Mouse (Mus musculus): ENCODE results near the gene Rara.
"Not testable (repeated sequence)": the region's sequence is repeated elsewhere in the genome, so short reads cannot be mapped to it uniquely, and the experiment has no call there.

Rara gene

DNA sequence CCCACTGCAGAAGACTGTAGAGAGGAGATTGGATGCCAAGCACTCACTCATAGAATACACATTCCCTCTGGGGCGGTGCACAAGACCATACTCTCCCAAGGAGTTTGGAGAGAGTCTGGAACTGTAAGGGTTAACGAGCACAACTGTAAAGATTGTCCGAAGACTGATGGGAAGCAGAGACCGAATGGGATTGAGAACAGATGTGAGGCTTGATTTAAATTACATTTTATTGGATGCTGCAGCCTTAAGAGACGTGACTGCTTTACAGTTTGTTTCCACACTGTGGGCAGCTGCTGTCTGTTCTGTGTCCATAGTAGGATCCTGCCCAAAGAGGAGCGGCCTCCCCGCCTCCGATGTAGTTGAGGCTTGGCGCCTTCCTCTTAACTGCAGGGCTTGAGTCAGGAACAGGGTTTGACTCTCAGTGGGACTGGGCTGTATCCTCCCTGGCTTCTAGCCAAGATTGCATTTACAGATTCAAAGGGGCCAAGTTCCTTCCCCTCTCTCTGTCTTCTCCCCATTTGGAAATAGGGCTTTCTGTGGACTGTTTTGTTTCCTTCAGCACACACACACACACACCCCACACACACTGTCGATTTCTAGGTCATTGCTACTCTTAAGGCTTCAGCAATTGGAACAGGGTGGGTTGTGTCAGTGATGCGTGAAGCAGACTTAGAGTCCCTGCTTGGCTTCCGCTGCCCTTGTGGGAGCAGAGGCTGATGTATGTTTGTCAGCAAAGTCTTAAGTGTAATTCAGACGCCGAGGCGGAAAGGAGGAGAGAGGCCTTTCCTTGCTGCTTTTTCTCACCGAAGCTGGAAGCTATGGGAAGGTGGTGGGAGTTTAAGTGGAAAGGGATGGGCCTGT is 4.5 kb upstream of the Rara start:
- not testable (repeated sequence) for DNase-seq

DNA sequence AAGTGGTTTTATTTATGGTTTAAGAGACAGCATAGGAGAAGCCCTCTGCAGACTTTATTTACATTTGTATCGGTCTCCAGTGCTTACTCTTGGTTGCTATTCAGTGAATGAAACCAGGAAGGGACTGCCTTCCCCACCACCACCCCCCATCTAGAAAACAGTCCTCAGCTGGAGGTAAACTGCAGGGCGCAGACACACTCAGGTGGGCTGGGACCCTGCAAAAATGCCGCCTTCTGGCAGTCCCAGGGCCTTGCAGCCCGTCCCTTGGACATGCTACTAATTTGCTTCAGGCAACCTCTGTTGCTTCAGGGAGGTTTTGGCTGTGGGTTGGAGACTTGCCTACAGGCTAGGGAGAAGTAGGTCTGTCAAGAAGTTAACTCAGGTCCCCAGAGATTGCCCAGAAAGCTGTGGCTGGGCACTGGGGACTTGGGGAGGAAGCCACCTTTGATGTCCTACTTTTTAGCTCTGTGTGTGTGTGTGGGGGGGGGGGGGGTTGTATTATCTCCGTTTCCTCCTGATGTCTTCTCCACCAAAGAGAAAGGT is 2.9 kb upstream of the Rara start:
- DNase-seq = no peak

DNA sequence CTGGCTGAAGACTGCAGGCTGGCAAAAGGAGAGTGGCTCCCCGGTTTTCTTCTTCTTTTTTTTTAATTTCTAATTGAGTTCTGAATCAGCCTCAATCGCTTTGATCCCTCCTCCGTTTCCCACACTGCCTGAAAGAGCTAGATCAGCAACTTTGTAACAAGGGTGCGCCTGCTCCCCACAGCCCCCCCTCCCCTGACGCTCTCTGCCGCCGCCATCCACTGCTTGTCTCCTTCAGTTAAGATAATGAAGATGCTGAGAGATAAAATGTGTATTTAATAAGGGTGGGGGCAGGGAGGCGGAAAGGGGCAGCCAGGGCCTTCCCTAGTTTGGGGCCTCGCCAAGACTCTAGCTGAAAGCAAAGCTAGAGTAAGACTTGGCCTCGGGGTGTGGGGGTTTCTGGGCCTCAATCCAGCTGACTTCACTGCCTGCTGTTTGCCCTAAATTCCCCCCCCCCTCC is 2.3 kb upstream of the Rara start:
- no peak for DNase-seq

DNA sequence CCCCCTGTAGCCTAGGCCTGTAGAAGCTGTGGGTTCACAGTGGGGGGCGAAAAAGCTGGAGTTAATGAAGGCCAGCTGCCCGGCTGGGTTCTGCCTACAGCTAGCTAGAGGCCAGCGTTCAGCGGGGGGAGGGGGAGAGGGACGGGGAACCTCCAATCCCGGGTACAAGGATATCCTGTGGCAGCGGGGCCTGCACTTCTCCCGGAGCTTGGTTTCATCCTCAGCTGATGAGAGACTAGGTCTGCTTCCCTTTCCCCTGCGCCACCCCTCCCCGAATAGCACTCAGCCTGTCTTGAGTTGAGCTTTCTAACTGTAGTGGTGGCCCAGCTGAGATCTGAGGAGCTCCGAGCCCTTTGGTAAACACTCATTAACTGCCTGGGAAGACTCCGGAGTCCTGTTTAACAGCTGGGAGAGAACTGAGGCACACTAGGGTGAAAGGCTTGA is 1.7 kb upstream of the Rara start:
- DNase-seq = no peak

DNA sequence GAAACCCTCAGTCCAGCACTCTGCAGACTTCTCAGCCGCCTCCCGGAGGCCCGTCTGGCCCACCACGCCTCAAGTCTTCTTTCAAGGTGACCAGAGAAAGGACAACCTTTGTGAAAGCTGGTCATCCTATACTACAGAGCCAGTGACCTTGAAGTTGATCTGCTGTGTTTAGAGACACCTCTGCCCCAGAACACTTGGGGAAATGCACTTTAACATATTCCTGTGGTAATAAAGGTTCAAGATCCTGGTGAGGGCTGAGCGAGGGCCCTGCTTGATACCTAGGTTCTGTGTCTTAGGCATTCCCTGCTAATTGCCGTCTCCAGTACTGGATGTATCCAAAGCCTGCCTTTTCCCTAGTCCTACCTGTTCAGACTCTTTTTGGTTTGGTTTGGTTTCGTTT is 1.1 kb upstream of the Rara start:
- DNase-seq = no peak

DNA sequence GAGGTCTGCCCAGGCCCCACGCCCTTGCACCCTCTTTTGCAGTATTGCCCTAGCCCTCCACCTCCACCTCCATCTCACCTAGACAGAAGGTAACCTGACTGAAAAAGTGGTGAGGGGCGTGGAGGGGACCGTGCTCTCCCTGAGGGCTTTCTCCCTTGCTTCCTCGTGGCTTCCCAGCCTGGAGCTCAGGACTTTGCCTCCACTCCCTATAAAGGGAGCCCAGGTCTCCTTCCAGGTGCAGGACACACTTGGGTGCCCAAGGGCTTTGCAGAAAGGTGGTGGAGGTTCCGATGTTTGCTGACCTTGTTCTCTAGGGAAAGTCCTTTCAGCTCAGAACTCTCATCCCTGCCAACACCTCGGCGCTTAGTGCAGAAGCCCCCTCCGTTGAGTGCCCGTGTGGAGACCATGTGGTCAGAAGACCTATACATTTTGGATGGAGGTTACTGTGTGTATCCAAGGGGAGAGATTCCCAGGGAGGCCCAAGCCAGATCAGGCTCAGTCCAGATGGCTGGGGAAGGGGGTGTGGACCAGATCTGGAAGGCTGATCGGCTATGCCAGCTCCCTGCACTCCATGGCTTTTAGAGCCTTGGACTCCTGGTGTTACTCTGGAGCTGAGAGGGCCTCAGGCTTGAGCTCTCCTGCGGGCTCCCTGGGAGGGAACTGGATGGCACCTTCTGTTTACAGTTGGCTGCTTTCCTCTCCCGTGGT is 722 bp downstream of the Rara start:
- no peak for DNase-seq

DNA sequence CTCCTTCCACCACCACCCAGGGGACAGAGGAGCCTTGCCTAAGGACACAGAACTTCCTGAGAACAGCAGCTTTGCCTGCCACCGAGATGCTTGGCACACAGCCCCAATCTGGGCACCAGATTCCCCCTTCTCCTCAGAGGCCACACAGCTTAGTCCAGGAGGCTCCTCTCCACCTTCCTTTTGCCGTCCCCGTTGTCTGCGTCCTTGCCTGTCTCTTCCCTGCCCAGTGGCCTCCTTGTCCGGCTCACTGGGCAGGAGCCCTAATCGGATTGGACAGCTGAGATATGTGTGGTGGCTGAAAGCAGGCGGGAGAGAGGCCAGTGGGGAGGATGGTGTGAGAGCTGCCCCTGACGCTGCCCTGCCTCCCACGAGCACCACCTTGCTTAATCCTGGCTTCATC is 1.9 kb downstream of the Rara start:
- DNase-seq = no peak

DNA sequence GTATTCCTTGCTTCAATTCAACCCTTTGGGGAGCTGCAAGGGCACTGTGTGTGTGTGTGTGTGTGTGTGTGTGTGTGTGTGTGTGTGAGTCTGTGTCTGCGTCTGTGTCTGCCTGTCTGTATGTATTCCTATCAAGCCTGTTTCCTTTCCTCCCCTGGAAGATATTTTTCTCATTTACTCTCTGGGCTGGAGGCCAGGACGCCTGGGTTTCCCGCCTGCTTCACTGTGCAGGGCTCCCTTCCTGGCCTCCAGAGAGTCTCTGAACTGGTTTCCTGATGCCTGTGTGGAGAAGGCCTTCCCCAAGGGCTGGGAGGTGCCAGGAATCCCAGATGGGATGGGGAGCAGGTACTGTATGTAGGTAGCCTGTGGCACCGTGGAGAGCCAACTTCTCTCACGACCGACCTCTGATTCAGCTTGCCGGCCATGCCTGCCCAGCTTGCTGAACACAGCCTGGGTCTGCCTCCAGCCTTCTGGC is 2.5 kb downstream of the Rara start:
- no peak for DNase-seq

DNA sequence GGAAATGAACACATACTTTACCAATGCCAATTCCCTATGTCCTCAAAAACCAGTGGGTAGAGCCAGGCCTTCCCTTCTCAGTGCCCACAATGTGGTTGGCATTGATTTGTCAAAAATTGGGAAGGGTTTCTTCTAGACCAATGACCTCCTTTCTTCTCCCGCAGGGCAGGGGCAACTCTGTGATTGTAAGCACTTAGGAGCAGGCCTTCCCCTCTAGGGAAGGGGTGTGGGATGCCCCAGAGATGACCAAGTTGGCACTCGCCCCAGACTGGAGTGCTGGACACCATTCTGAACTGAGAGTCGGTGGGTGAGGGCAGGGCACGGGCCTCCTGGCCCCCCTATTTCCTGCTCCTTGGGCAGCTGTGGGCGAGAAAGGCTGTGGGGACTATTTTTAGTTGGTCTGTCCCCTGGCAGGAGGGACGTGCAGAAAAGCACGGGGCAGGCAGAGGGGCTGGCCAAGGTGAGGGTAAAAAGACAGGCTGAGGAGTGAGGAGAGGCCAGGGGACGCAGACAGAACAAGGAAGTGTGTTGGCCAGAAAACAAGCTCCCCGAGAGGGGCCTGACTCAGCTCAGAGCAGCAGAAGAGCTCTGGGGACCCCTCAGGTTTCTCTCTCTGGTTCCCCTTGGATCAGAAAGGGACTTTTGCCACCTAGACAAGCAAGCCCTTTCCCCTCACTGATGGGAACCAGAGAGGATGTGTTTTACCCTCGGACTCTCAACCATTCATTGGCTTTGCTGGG is 3.3 kb downstream of the Rara start:
- DNase-seq = no peak

DNA sequence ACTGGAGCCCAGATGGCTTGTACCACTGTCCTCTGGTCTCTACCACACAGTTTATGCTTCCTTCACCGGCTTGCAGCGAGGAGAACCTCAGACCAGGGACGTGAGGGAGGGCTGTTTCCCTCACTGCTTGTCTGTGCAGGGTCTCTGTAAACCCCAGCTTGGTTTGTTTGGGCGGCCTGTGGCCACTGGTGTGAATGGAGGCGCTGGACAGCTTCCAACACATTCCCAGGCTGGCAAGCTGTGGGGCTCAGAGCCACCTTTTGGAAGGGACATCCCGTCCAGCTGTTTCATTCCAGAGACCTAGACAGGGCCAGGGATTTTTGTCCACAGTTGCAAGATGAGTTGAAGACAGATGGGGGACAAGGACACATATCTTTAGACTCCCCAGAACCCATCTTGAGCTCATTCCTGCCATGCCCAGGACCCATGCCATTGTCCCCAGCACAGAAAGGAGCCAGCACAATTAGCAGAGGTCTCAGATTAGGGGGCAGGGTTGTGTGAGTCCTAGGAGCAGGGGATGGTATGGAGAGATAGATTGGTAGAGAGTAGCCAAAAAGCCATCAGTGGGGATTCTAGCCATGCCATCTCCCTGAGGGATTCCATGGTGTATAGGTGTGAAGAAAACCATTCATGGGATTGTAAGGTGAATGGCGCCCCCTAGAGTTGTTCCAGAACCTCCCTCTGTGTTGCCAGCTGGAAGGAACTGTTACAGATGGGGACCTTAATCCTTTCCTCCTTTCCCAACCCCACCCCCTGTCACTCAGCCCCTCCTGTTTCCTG is 4.1 kb downstream of the Rara start:
- no peak for DNase-seq

DNA sequence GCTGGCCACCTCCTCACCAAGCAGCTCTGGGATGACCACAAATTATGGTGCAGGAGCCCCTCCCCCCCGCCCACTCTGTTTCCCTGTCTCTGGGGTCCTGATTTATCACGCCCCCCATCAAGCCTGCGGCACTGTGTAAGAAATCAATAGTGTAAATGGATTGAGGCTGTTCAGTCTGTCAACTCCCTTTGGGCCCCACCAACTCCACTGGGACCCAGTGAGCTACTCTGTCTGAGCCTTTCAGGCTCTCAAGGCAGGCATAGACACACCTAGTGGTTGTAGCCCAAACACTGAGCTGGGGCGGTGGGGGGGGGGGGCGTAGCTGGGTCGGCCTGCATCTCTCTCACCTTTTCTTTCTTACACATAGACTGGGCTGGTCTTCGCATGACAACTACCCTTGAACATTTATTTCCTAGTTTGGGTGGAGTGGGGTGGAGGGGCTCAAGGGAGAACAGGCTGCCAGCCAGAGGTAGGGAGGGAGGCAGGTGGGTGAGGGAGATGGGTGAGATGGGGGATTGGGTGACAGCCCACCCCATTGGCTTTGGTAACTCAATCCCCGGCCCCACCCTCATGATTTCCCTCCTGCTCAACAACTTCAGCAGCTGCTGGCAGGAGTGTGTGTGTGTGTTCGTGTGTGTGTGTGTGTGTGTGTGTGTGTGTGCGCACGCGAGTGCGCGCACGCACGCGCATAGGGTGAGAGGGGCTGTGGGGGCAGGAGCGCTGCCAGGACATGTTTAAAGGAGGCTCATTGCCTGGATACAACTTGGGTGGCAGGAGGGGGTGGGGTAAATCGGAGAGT is 4.9 kb downstream of the Rara start:
- no peak for DNase-seq

DNA sequence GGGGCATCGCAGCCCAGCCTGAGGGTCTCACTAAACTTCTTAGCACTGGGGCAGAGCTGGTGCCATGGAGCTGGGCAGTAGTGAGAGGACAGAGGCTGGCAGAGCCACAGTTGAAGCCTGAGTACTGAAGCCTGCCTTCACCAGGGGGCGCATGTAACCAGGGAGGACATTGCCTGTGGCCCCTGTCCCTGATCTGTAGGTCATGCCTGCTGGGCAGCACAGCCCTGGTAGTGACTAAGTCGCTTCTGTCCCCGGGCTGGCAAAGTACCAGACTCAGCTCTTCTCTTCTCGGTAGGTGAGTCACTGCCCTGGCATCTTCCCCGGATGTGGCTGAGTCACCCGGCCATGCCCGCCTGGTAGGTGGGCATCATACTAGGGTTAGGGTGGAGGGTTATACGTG is 5.5 kb downstream of the Rara start:
- DNase-seq = peak; percentile 70

DNA sequence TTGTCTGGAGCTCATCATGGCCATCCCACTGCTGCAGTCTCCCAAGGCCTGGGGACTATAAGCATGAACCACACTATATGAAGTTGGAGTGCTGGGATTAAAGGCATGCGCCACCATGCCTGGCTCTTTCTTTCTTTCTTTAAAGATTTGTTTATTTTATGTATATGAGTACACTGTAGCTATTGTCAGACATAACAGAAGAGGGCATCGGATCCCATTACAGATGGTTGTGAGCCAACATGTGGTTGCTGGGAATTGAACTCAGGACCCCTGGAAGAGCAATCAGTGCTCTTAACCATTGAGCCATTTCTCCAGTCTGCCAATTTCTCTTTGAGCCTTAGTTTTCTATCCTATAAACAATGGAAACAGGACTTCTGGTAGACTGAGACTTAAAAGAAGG is 6.2 kb downstream of the Rara start:
- DNase-seq = not testable (repeated sequence)

DNA sequence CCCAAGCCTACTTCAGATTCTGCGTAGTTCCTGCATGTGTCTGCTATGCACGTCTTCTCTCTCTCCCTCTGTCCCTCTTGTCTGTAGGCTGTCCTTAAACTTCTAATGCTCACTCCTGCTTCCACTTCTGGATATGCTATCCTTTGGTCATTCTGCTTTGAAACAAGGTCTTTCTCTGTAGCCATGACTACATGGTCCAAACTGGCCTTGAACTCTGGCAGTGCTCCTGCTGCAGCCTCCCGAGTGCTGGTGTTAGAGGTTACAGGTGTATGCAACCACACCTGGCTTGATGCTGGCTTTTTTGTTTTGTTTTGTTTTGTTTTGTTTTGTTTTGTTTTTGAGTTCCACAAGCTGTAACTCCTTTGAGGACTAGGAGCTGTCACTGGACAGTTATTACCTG is 6.7 kb downstream of the Rara start:
- no peak for DNase-seq

DNA sequence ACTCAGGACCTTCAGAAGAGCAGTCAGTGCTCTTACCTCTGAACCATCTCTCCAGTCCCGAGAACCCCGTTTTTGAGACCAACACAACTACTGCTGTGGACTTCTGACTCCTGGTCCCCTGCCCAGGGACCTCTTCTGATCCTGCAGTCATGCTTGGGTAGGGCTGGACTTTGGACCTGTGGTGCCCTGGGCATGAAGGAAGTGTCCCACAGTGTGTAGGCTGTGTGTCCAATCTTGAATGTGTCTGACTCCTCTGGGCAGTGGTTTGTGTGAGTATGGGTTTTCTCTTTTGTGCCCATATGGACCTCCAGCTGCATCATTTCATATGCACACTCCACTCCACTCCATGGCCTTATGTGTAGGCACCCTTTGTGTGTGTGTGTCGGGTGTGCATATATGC is 7.5 kb downstream of the Rara start:
- DNase-seq = no peak

DNA sequence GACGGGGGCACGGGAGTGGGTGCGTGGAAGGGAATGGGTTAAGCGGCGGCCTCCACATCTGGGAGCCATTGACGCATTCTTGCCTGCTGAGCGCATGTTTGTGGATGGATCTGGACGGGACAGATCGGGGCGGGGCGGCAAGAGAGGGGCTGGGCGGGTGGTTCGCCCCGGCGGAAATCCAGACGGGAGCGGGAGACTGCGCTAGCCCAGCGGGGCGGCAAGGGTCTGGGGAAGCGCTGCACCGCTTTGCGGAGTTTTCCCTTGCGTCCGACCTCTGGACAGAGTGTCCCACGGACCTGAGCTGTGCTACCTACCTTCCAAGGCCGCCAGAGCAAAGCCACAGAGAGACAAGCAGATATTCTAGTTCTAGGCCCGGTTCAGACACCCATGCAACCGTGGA is 8.6 kb downstream of the Rara start:
- no peak for DNase-seq

DNA sequence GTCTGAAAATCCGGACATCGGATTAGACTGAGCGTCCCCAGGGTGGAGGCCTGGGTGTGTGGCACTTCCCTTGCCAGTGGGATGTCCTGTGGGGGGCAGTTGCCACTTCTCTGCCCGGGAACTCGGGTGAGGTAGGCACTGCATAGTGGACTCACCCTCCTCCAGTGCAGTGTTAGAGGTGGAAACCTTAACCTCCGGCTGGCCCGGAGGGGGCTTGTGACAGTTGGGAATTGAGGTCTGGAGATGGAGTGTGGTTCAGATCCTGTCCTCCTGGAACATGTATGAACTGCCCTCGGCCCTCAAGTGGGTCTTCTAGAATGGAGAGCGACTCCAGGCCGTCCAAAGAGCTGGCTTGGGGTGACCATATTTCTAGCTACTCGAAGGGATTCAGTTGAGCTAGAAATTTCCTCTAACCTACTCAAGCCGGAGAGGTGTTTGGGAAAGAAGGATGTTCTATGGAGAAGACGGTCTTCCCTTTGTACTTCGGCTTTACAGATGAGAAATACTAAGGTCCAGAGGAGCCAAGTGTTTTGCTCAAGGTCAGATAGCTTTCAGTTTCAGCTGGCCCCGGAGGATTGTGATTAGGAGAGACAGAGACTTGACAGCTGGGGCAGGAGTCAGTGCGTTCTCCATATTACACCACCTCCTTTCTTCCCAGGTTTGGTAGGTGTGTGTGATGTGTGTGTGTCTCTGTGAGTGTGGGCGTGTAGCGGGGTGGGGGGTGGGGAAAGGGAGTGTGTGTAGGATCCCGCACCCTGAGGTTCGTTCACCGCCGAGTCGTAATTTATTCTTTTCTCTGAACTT is 9.2 kb downstream of the Rara start:
- DNase-seq = no peak

DNA sequence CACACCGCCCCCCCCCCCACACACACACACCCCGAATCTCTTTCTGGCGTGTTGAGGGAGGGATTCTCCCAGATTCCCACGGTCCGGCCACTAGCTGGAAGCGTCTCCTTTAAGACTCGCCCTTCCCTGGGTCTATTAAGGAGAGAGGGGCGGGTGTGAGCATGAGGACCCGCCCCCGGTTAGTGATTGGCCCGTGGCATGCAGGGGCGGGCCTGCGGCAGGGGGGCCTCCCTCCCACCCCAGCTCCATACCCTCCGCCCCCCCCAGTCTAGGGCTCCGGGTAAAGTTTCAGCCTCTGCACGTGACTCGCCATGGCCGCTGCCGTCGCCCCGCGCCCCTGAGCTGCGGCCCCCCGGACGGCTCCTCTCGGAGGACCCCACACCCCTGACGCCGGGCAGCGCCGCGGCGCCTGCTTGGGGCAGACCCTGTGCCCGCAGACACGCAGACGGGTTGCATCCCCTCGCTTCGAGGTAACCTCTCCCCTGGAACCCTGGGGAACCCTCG is 9.8 kb downstream of the Rara start:
- DNase-seq = peak; percentile 70

DNA sequence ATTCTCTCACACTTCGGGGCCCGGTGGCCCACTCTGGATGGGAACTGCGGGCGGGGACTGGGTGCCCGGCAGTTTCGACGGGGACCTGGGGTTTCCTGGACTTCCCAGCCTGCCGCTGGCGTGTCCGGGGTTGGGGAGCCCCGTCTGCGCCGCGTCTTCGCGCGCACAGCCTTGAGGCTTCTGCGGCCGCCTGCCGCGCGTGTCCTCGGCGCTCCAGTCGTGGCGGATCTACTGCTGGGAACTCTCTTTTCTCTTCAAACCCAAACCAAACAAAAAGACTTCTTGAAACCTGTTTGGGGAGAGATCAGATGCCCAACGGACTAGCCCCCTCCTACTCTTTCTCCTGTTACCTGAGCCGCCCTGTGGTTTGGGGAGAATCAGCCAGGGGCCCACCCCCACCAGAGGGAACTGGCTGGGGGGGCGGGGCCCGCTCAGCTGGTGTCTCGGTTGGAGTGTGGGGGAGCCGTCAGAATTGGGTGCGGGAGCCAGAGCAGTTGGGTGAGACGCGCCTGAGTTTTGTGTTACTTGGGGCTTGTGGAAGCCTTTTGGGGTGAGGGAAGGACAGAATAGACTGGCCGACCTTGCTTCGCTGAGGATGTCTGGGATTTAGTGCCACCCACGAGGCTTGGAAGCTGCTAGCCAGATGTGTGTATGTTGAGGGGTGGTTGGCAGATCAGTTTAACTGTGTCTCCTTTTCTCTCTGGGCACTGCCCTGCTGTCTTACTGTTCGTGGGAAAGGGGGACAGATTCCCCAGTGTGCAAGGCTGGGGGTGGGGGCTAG is 10.5 kb downstream of the Rara start:
- no peak for DNase-seq

DNA sequence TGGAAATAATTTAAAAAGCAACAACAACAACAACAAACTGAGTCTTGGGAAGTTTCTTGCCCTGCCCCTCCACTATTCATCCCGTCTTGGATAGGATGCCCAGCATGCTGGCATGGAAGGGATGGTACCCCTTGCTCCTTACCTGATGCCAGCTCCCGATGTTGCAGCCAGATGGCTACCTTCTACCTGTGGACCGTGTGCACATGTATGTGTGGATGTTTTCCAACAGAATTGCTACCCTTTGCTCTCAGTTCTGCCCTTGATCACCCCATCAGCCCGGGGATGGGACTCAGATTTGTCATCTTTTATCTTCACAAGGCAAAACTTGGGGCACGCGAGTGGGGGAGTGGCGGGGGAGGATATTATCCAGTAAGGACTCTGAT is 11.1 kb downstream of the Rara start:
- no peak for DNase-seq
